Mouse (Mus musculus) frontal cortex, postnatal 10 days (tissue): ENCODE results near the gene Atpaf2.

Experiments
- DNase-seq, 2 experiments: peaks; one replicate each; pipeline ENCODE4 v3.0.0; 2022; ENCODE audit warnings: low spot score in 2 of 2, mixed read lengths in 1 of 2

Gene Atpaf2

GRCm38 (mm10) chr11:60397172-60397571 is 21.1 kb downstream of the Atpaf2 start:
- peak; percentile 34 to 49 for DNase-seq

- peak in 1 of 2 experiments; percentile 35 for DNase-seq
These were observed 21.7 kb downstream of the Atpaf2 start for GRCm38 (mm10) chr11:60396546-60396945.

GRCm38 (mm10) chr11:60391346-60391745 is 26.9 kb downstream of the Atpaf2 start:
- no peak for DNase-seq

GRCm38 (mm10) chr11:60387944-60388343 is 30.3 kb downstream of the Atpaf2 start:
- DNase-seq = no peak

GRCm38 (mm10) chr11:60385946-60386345 is 32.3 kb downstream of the Atpaf2 start:
- no peak for DNase-seq

GRCm38 (mm10) chr11:60384762-60385421 is 33.4 kb downstream of the Atpaf2 start:
- peak; percentile 60 to 64 for DNase-seq

GRCm38 (mm10) chr11:60383518-60383917 is 34.7 kb downstream of the Atpaf2 start:
- DNase-seq = no peak

- no peak for DNase-seq
These were observed 43.8 kb downstream of the Atpaf2 start for GRCm38 (mm10) chr11:60374481-60374880.

GRCm38 (mm10) chr11:60370431-60370830 is 47.8 kb downstream of the Atpaf2 start:
- DNase-seq = no peak

GRCm38 (mm10) chr11:60369448-60369847 is 48.8 kb downstream of the Atpaf2 start:
- DNase-seq = no peak

- DNase-seq = no peak
These were observed 49.3 kb downstream of the Atpaf2 start for GRCm38 (mm10) chr11:60368909-60369308.

- no peak for DNase-seq
These were observed 51.0 kb downstream of the Atpaf2 start for GRCm38 (mm10) chr11:60367256-60367655.

- no peak for DNase-seq
These were observed 51.8 kb downstream of the Atpaf2 start for GRCm38 (mm10) chr11:60366239-60367019.

- no peak for DNase-seq
These were observed 57.5 kb downstream of the Atpaf2 start for GRCm38 (mm10) chr11:60360631-60361201.

GRCm38 (mm10) chr11:60359936-60360335 is 58.3 kb downstream of the Atpaf2 start:
- DNase-seq = no peak

- no peak for DNase-seq
These were observed 59.1 kb downstream of the Atpaf2 start for GRCm38 (mm10) chr11:60359138-60359537.

- no peak for DNase-seq
These were observed 59.7 kb downstream of the Atpaf2 start for GRCm38 (mm10) chr11:60358548-60358947.

GRCm38 (mm10) chr11:60357116-60357515 is 61.1 kb downstream of the Atpaf2 start:
- no peak for DNase-seq

- DNase-seq = no peak
These were observed 62.3 kb downstream of the Atpaf2 start for GRCm38 (mm10) chr11:60355952-60356351.

GRCm38 (mm10) chr11:60352559-60353411 is 65.5 kb downstream of the Atpaf2 start, which contains the start of the genes Tom1l2 and Drc3:
TSS of gene Tom1l2 (minus strand) at chr11:60352905.
TSS of gene Drc3 (plus strand) at chr11:60353329.
- peak; percentile 99 to 100 for DNase-seq

GRCm38 (mm10) chr11:60351925-60352371 is 66.3 kb downstream of the Atpaf2 start:
- peak; percentile 49 to 51 for DNase-seq

GRCm38 (mm10) chr11:60351388-60351787 is 66.9 kb downstream of the Atpaf2 start:
- DNase-seq = no peak
